Mouse (Mus musculus) brain, embryonic 14.5 days (tissue): Measurements from ENCODE around the gene Gh. TPM values are rescaled to one million over a fixed set of nuclear protein-coding genes. Genes with fewer than 3 reads are reported as not detected.

ENCODE experiments used
- DNase-seq: peaks from one replicate; pipeline ENCODE4 v3.0.0-alpha.2; 2011; ENCODE audit warnings: low read depth
- CTCF ChIP-seq: fragments of 200-500 bp; IDR thresholded peaks from 2 replicates; pipeline ENCODE4 v1.5.1; 2012; ENCODE audit warnings: inconsistent platforms, mild to moderate bottlenecking, moderate library complexity, borderline replicate concordance; ENCODE audit not compliant: insufficient read depth, insufficient read length; ENCODE audit errors: extremely low read depth
- POLR2A ChIP-seq: fragments of 200-500 bp; IDR thresholded peaks from 2 replicates; pipeline ENCODE4 v1.6.1; 2012; ENCODE audit warnings: mild to moderate bottlenecking, inconsistent platforms, borderline replicate concordance; ENCODE audit not compliant: poor library complexity, insufficient read depth, insufficient read length, severe bottlenecking; ENCODE audit errors: extremely low read depth
- polyA plus RNA-seq: library from polyadenylated mRNA; depleted of rRNA; stranded (reverse); fragments of >200 nt; gene quantifications from 2 replicates; pipeline ENCODE4 v1.2.3, GENCODE M21; 2012

Gene Gh
- polyA plus RNA-seq, 1 experiment = not detected

DNA sequence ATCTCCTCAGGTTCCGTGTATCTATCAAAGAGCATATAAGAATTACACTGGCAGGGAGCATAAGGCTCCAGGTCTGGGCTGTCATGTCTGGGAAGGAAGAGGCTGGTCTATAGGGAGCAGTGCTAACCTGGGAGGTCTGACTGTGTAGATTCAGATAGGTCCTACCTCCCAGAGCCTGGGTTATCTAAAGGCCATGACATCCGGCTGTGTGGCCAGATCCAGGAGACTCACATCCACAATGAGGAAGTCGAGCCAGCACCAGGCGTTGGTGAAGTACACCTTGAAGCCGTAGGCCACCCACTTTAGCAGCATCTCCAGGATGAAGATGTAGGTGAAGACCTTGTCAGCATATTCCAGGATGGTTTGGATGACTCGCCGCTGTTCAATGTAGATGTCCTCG lies 24.8 kb upstream of the Gh start:
- no peak for DNase-seq
- no peak for TF ChIP-seq POLR2A
- no peak for TF ChIP-seq CTCF

DNA sequence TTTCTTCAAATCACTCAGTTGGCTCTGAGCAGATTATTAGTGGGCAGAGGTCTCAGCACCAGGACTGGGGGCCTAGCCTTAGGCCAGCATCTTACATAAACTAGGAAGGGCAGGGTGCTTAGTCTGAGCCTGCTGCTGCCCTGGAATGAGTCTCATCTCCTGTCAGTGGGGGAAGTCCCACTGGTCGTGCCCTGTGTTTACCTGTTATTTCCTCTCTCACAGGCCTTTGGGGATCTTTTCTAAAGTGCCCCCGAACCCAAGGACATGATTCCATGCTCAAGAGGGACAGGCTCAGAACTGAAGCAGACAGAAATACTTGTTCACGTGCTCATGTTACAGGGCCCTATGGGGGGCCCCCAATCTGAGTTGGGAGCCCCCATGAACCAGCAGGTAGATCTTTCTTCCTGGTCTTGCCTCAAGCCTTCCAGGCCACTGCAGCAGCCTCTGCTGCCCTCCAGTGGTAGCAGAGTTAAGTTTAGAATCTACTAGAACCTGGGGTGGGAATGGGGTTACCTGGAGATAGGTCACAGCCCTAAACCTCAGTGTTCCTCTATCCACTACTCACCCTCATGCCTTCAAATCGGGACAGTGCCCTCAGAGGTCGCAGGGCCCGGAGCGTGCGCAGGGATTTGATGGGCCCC lies 24.0 kb upstream of the Gh start:
- TF ChIP-seq POLR2A (no peak), CTCF (peak; percentile 74)
- DNase-seq = peak; percentile 54

DNA sequence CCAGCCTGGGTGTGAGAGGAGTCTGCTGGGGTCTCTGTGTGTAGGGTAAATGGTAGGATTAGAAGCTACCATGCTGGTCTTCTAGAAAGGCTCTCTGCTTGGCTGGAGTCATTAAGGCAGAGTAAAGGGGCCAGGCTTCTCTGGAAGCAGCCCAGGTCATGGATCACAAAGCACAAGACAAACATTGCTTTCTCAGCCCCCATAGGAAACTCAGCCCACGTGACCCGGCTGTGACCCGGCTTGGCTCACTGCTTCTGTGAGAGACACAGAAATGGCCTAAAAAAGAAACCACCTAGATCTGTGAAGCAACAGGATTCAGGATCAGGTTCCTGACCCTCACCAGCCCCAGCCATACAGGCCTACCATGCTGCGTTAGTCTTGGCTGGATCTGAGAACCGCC lies 23.2 kb upstream of the Gh start:
- no peak for DNase-seq
- no peak for TF ChIP-seq POLR2A
- no peak for TF ChIP-seq CTCF

DNA sequence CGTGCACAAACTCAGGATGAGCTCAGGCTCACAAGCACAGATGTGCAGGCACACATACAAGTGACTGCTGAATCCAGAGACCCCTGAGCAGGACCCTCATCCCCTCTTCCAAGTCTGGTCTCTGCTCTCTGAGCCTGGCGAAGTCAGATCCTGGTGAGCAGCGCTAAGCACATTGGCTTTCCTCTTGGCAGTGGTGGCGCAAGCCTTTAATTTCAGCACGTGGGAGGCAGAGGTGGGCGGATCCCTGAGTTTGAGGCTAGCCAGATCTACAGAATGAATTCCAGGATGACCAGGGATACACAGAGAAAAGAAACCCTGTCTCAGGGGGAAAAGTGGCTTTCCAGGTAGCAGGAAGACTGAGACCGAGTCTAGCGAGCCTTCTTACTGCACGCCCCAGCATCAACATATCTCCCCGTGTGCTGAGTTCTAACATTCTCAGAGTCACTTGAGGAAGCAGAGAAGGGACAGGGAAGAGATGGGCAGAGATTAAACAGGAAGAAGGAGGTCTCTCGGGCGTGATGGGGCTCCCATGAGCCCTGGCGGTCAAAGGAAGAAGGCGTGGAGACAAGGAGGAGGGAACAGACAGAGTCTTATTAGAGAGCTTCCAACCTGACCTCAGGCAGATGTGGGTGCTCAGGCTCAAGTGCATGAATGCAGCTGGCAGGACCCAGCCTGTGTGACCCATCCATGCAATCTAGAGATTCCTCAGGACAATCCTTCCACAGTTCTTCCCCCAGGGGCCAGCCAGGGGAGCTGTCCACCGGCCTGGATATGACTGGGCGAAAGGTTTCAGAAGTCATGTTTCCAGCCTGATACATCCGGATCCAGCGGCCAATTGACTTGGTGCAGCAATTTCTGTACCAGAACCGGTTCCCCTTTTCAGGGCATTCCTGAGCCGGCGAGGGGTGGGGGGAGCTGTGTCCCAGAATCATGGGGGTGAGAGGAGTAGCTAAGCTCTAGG lies 17.0 kb upstream of the Gh start:
- TF ChIP-seq CTCF (no peak), POLR2A (no peak)
- no peak for DNase-seq

DNA sequence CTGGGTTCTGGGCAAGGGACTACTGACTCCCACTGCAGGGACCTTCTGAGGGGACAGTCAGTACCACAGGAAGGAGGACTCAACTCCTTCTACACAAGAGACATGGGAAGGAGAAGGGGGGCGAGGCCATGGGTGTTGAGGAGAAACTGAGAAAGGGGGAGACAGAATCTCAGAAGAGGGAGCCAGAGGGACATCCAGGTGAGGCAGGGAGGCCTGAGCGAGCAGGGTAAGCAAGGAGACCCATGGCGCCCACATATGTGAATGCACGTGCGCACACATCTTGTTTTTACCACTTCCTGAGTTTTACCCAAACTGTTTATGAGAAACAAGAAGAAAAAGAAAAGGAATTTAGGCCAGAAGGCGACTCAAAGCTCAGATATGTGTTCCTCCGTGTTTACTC lies 16.1 kb upstream of the Gh start:
- TF ChIP-seq POLR2A (no peak), CTCF (no peak)
- no peak for DNase-seq

DNA sequence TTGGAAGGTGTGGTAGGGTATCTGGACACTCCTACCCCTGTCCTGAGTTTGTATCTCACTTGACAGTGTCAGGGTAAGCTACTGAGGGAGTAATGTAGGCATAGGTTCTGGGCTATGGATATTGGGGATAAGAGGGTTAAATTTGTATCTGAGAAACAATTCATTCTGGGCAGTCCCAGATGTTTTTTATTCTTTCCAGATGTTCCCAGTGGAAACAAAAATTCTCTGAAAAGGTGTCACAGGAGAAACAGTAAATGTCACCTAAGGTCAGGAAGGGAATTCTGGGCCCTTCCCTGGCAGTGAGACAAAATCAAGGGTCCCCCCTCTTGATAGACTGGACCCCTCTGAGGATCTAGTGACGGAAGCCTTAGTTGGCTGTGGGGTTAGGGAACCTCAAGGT lies 14.8 kb upstream of the Gh start:
- DNase-seq = no peak
- TF ChIP-seq CTCF = no peak
- no peak for TF ChIP-seq POLR2A

DNA sequence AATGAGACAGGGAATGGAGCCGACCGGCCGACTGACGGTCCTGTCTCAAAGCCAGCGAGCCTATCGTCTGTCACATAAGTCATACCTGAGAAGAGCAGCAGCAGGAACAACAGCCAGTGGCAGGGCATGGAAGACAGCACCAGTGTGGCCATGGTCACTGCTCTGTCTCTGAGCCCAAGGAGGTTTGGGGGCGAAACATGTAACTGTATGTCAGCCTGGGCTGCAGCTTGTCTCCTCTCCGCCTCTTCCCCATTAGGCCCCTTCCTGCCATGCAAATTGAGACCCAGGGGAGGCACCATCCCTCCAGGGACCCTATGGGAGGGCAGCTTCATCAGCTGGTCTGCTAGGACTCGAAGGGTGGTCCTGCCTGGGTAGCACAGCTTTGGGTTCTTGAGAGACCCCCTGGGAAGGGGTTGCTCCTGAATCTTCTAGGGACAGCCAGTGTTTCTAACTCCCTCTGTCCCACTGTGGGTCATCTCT lies 12.7 kb upstream of the Gh start, which contains the start of gene Cd79b:
Gene Cd79b (minus strand): TSS at position 430 of the 480 bp plus-strand sequence.
- DNase-seq = no peak
- TF ChIP-seq CTCF = no peak

DNA sequence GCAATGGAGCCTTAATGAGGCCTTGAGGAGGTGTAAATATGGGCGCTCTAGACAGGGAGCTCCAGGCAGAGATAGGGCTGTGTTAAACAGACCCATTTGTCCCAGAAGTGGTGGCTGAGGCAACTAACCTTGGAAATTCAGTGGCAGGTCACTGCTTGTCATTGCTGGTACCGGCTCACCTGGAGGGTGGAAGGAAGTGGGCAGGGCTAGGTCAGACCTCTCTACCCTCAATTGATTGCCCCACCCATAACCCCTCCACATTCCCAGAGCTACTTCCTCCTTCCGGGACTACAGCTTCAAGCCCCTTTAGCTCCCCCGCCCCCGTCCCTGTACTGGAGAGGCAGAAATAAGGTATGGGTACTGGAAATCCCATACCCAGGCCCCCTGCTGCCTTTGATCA lies 11.9 kb upstream of the Gh start:
- TF ChIP-seq CTCF (no peak), POLR2A (no peak)
- DNase-seq = no peak

DNA sequence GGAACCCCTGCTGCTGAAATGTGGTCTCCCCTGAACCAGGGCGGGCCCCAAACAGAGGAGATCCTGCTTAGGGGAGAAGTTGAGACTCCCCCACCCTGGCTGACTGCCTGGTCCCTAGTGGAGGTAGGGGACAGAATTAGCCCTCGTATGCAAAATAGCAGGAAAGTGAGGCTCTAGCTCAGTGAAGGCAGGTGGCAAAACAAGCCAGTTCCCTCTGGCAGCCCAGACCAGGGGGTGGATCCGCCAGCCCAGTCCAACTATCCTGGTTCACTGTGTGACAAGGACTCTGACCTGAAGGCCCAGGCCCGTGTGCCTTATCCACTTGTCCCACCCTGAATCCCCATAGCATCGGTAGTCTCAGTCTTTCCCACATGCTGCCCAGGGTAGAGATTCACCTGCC lies 8.5 kb upstream of the Gh start:
- TF ChIP-seq CTCF = no peak
- no peak for TF ChIP-seq POLR2A
- no peak for DNase-seq

DNA sequence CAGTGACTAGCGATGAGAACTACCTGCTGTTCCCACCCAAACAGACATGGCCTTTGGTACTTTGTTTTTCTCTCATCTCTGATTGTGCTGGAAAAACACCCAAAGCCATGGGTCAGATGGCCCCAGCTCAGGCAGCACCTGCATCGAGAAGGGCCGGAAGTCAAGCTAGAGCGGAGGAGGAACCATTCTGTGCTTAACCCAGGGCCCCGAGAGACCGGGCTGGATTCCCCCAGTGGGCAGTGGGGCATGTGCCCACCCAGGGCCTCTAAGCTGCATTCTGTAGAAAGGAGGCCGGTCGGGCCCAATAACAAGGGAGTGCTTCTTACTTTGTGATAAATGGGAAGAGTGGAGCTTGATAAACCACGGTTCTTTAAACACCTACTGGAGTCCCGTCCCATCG lies 6.5 kb upstream of the Gh start:
- TF ChIP-seq CTCF = no peak
- no peak for TF ChIP-seq POLR2A
- no peak for DNase-seq

DNA sequence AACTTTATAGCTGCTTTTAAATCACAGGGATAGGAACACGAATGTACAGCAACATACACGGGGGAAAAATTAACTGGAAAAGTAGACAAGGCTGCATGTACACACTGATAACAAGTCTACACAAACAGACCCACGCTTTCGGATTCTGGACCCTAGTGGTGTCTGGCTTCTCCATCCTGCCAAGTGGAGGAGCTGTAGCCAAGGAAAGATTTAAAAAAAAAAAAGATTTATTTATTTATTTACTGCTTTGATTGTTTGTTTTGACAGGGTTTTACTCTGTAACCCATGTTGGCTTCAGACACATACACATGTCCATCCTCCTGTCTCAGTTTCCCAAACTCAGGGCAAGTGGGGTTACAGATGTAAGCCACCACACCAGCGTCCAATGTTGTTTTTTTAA lies 5.8 kb upstream of the Gh start:
- DNase-seq = no peak
- TF ChIP-seq POLR2A (no peak), CTCF (no peak)
